In genomic region chr3:89388901-89389740, GRCm38 (mm10) we compare ENCODE assay signal across 10 mouse cellular contexts. TPM values are rescaled to one million over a fixed set of nuclear protein-coding genes. Genes with fewer than 3 reads are reported as not detected.
DNase-seq lines count a peak whose midpoint lies in the region; ATAC-seq and TF ChIP-seq lines count a peak whose summit lies in the region.
"Had no signal": no experiment of that assay in that cellular context is flagged by ENCODE, and none has a peak within 500 bp of the region (broad histone marks: within the 10 kb centered on the region; RNA-seq: fewer than 3 reads in every experiment).

No protein-coding gene starts in this region.

- H3K9me3 ChIP-seq in kidney, embryonic 14.5 days (ENCODE audit: control insufficient read depth, low read length) = no peaks in the 10 kb centered on the region
- H3K9me3 ChIP-seq in kidney, postnatal 0 days (replicated peaks; ENCODE audit: low read length) = no peaks in the 10 kb centered on the region
- no peaks in the 10 kb centered on the region for H3K9me3 ChIP-seq in stomach, embryonic 15.5 days
- H3K9me3 ChIP-seq: hindbrain, embryonic 15.5 days; neural tube, embryonic 13.5 days had no signal

- peaks cover 40% of the 10 kb centered on the region for H3K4me1 ChIP-seq in kidney, embryonic 14.5 days (ENCODE audit: control insufficient read depth, insufficient read depth, low read length)
- no peaks in the 10 kb centered on the region; the same call in none of the 2 replicates for H3K4me1 ChIP-seq in bone marrow, adult 2 months (ENCODE audit: control insufficient read depth, insufficient read depth, low read length)
- peaks cover 25% of the 10 kb centered on the region; the same call in 1 of the 2 replicates for H3K4me1 ChIP-seq in kidney, postnatal 0 days (replicated peaks; ENCODE audit: insufficient read depth, low read length)
- H3K4me1 ChIP-seq in stomach, embryonic 15.5 days = peaks cover 63% of the 10 kb centered on the region

- H3K4me3 ChIP-seq in kidney, embryonic 14.5 days (ENCODE audit: low read length) = no peak overlapping the region
- peak overlapping the region; percentile 43 for H3K4me3 ChIP-seq in bone marrow, adult 2 months (replicated peaks; ENCODE audit: control insufficient read depth, low read depth, low read length)
- no peak overlapping the region for H3K4me3 ChIP-seq in kidney, postnatal 0 days (replicated peaks; ENCODE audit: low read depth, low read length)
- no peak overlapping the region for H3K4me3 ChIP-seq in stomach, embryonic 15.5 days (replicated peaks)
- H3K4me3 ChIP-seq: hindbrain, embryonic 15.5 days; neural tube, embryonic 13.5 days had no signal

- TF ChIP-seq POLR2A in bone marrow, adult 2 months (IDR thresholded peaks at IDR 0.05; ENCODE audit: borderline replicate concordance, control insufficient read depth, low read depth, low read length) = no peak

- no peak for TF ChIP-seq CTCF in bone marrow, adult 2 months (IDR thresholded peaks at IDR 0.05; ENCODE audit: control insufficient read depth, insufficient read depth, low read length)
- no peak for TF ChIP-seq CTCF in kidney, postnatal 0 days (IDR thresholded peaks at IDR 0.05; ENCODE audit: low read depth)

- no peak overlapping the region for H3K9ac ChIP-seq in kidney, embryonic 14.5 days (ENCODE audit: low read depth, low read length)
- no peak overlapping the region for H3K9ac ChIP-seq in kidney, postnatal 0 days (ENCODE audit: low read depth, low read length)
- no peak overlapping the region for H3K9ac ChIP-seq in stomach, embryonic 15.5 days
- H3K9ac ChIP-seq: hindbrain, embryonic 15.5 days; neural tube, embryonic 13.5 days had no signal

- no peak for ATAC-seq in kidney, embryonic 14.5 days (ENCODE audit: low FRiP score, low TSS enrichment)
- ATAC-seq in kidney, postnatal 0 days (replicated peaks; ENCODE audit: low FRiP score, low read depth) = no peak
- no peak for ATAC-seq in stomach, embryonic 15.5 days (ENCODE audit: insufficient read depth, low FRiP score, low read depth)

- no peaks in the 10 kb centered on the region for H3K36me3 ChIP-seq in kidney, embryonic 14.5 days (ENCODE audit: control insufficient read depth, insufficient read depth, low read length)
- no peaks in the 10 kb centered on the region for H3K36me3 ChIP-seq in kidney, postnatal 0 days (ENCODE audit: insufficient read depth, low read length)
- H3K36me3 ChIP-seq in stomach, embryonic 15.5 days = no peaks in the 10 kb centered on the region
- H3K36me3 ChIP-seq: hindbrain, embryonic 15.5 days; neural tube, embryonic 13.5 days had no signal

- peak; percentile 31 for DNase-seq in kidney, adult 11 months
- peak; percentile 83 for DNase-seq in CD4-positive, CD25-positive, alpha-beta regulatory T cell, adult 2 months (ENCODE audit: low read depth, low spot score)
- DNase-seq in kidney, postnatal 0 days (ENCODE audit: low spot score) = peak; percentile 79
- no peak for DNase-seq in urinary bladder, postnatal 36 days (ENCODE audit: low spot score in 2 of 2)
- DNase-seq in frontal cortex, postnatal 14 days (ENCODE audit: low spot score in 2 of 2) = no peak

- H3K27ac ChIP-seq in kidney, embryonic 14.5 days (ENCODE audit: low read depth, low read length) = no peak overlapping the region
- peak overlapping the region; percentile 93 for H3K27ac ChIP-seq in bone marrow, adult 2 months (ENCODE audit: control insufficient read depth, insufficient read depth, low read depth, low read length, poor library complexity)
- no peak overlapping the region for H3K27ac ChIP-seq in kidney, postnatal 0 days
- peak overlapping the region; percentile 98 for H3K27ac ChIP-seq in stomach, embryonic 15.5 days
- H3K27ac ChIP-seq: hindbrain, embryonic 15.5 days; neural tube, embryonic 13.5 days had no signal

- no peaks in the 10 kb centered on the region for H3K27me3 ChIP-seq in kidney, embryonic 14.5 days (ENCODE audit: control insufficient read depth, insufficient read depth, low read length)
- no peaks in the 10 kb centered on the region for H3K27me3 ChIP-seq in kidney, postnatal 0 days (ENCODE audit: insufficient read depth, low read length)
- no peaks in the 10 kb centered on the region for H3K27me3 ChIP-seq in stomach, embryonic 15.5 days (replicated peaks)

- no peak overlapping the region for H3K4me2 ChIP-seq in kidney, embryonic 14.5 days (replicated peaks; ENCODE audit: low read depth, low read length)
- no peak overlapping the region for H3K4me2 ChIP-seq in kidney, postnatal 0 days (ENCODE audit: low read length)
- peak overlapping the region; percentile 95; the same call in 1 of the 2 replicates for H3K4me2 ChIP-seq in stomach, embryonic 15.5 days
- H3K4me2 ChIP-seq: hindbrain, embryonic 15.5 days; neural tube, embryonic 13.5 days had no signal

- WGBS in kidney, embryonic 14.5 days = 54% methylated on average over 5 of the region's 6 CpGs
- 24% methylated on average over 5 of the region's 6 CpGs for WGBS in bone marrow, adult 2 months
- WGBS in kidney, postnatal 0 days = 48% methylated on average over 6 of the region's 6 CpGs
- 44% methylated on average over 5 of the region's 6 CpGs for WGBS in stomach, embryonic 15.5 days

RNA-seq across cellular contexts. Expression of gene Zbtb7b, which starts 5.5 kb away (rescaled TPM):
- polyA plus RNA-seq in kidney, embryonic 14.5 days (2014; fragmentation: Nextera tagmentation; extraction: Ambion mirVana) = 1.8 and 2.2 TPM in 2 replicates
- 20.8 and 40.2 TPM in 2 replicates for polyA plus RNA-seq in bone marrow, adult 2 months (2011; ENCODE audit: insufficient read depth, insufficient read length, low replicate concordance, missing spikeins)
- 4.3 TPM in 2 replicates for polyA plus RNA-seq in kidney, postnatal 0 days (2015; fragmentation: Nextera tagmentation; extraction: Ambion mirVana)
- 7.8 and 7.9 TPM in 2 replicates for polyA plus RNA-seq in stomach, embryonic 15.5 days (2015; fragmentation: Nextera tagmentation; extraction: Ambion mirVana)

RNA-seq across cellular contexts. Expression of gene Lenep, which starts 13.5 kb away (rescaled TPM):
- polyA plus RNA-seq in kidney, embryonic 14.5 days (2014; fragmentation: Nextera tagmentation; extraction: Ambion mirVana) = not detected in 2 replicates
- polyA plus RNA-seq in bone marrow, adult 2 months (2011; ENCODE audit: insufficient read depth, insufficient read length, low replicate concordance, missing spikeins) = 0.92 TPM in 1 of 2 replicates, not detected in the other
- 0.16 TPM in 1 of 2 replicates, not detected in the other for polyA plus RNA-seq in kidney, postnatal 0 days (2015; fragmentation: Nextera tagmentation; extraction: Ambion mirVana)
- not detected in 2 replicates for polyA plus RNA-seq in stomach, embryonic 15.5 days (2015; fragmentation: Nextera tagmentation; extraction: Ambion mirVana)

RNA-seq across cellular contexts. Expression of gene Flad1, which starts 22.5 kb away (rescaled TPM):
- 19.6 and 24.9 TPM in 2 replicates for polyA plus RNA-seq in kidney, embryonic 14.5 days (2014; fragmentation: Nextera tagmentation; extraction: Ambion mirVana)
- polyA plus RNA-seq in bone marrow, adult 2 months (2011; ENCODE audit: insufficient read depth, insufficient read length, low replicate concordance, missing spikeins) = 9.7 and 17.6 TPM in 2 replicates
- 28.8 and 29.8 TPM in 2 replicates for polyA plus RNA-seq in kidney, postnatal 0 days (2015; fragmentation: Nextera tagmentation; extraction: Ambion mirVana)
- polyA plus RNA-seq in stomach, embryonic 15.5 days (2015; fragmentation: Nextera tagmentation; extraction: Ambion mirVana) = 23.6 and 29.4 TPM in 2 replicates

RNA-seq across cellular contexts. Expression of gene Dcst1, which starts 24.1 kb away (rescaled TPM):
- 0.63 and 1.5 TPM in 2 replicates for polyA plus RNA-seq in kidney, embryonic 14.5 days (2014; fragmentation: Nextera tagmentation; extraction: Ambion mirVana)
- 1.3 TPM in 1 of 2 replicates, not detected in the other for polyA plus RNA-seq in bone marrow, adult 2 months (2011; ENCODE audit: insufficient read depth, insufficient read length, low replicate concordance, missing spikeins)
- 6.2 TPM in 2 replicates for polyA plus RNA-seq in kidney, postnatal 0 days (2015; fragmentation: Nextera tagmentation; extraction: Ambion mirVana)
- polyA plus RNA-seq in stomach, embryonic 15.5 days (2015; fragmentation: Nextera tagmentation; extraction: Ambion mirVana) = 0.30 and 0.52 TPM in 2 replicates

RNA-seq across cellular contexts. Expression of gene Dcst2, which starts 27.3 kb away (rescaled TPM):
- polyA plus RNA-seq in kidney, embryonic 14.5 days (2014; fragmentation: Nextera tagmentation; extraction: Ambion mirVana) = 0.18 and 0.30 TPM in 2 replicates
- polyA plus RNA-seq in bone marrow, adult 2 months (2011; ENCODE audit: insufficient read depth, insufficient read length, low replicate concordance, missing spikeins) = 0.56 TPM in 1 of 2 replicates, not detected in the other
- 0.57 and 0.62 TPM in 2 replicates for polyA plus RNA-seq in kidney, postnatal 0 days (2015; fragmentation: Nextera tagmentation; extraction: Ambion mirVana)
- 0.30 and 0.67 TPM in 2 replicates for polyA plus RNA-seq in stomach, embryonic 15.5 days (2015; fragmentation: Nextera tagmentation; extraction: Ambion mirVana)

Comparison
In these comparisons a context has a peak if more than half of its experiments do, and no peak if none do; other contexts are left out.
1. DNase-seq: peak in kidney, adult 11 months (single experiment), CD4-positive, CD25-positive, alpha-beta regulatory T cell, adult 2 months (single experiment) and kidney, postnatal 0 days (single experiment); none in urinary bladder, postnatal 36 days (0 of 2) and frontal cortex, postnatal 14 days (0 of 2).
2. H3K27ac ChIP-seq: peak in bone marrow, adult 2 months (single experiment) and stomach, embryonic 15.5 days (single experiment); none in kidney, embryonic 14.5 days (single experiment) and kidney, postnatal 0 days (single experiment).